Mouse (Mus musculus) heart, embryonic 13.5 days (tissue): Measurements from ENCODE around the gene Agbl4. TPM values are rescaled to one million over a fixed set of nuclear protein-coding genes. Genes with fewer than 3 reads are reported as not detected.

ENCODE experiments used
- ATAC-seq: fragments of 200-750 bp; cut with Nextera tagmentation; 2 replicates; pipeline ENCODE4 v1.8.0; 2017; ENCODE audit warnings: moderate TSS enrichment; ENCODE audit not compliant: insufficient number of reproducible peaks, low FRiP score, low TSS enrichment; ENCODE audit errors: extremely low read depth
- H3K27ac ChIP-seq: fragments of 300-500 bp; sonication (generic); replicated peaks from 2 replicates; pipeline ENCODE4 v1.5.1; 2015; ENCODE audit warnings: moderate library complexity, mild to moderate bottlenecking, inconsistent platforms
- H3K27me3 ChIP-seq: fragments of 300-500 bp; sonication (generic); replicated peaks from 2 replicates; pipeline ENCODE4 v1.6.1; 2015; ENCODE audit warnings: mild to moderate bottlenecking, inconsistent platforms
- H3K36me3 ChIP-seq: fragments of 300-500 bp; sonication (generic); 2 replicates; pipeline ENCODE4 v1.6.1; 2015; ENCODE audit warnings: mild to moderate bottlenecking, inconsistent platforms
- H3K4me1 ChIP-seq: fragments of 300-500 bp; sonication (generic); 2 replicates; pipeline ENCODE4 v1.6.1; 2015; ENCODE audit warnings: inconsistent platforms
- H3K4me2 ChIP-seq: fragments of 300-500 bp; sonication (generic); 2 replicates; pipeline ENCODE4 v1.6.1; 2015; ENCODE audit warnings: inconsistent platforms, mild to moderate bottlenecking, moderate library complexity
- H3K4me3 ChIP-seq: fragments of 300-500 bp; sonication (generic); 2 replicates; pipeline ENCODE4 v1.5.1; 2015; ENCODE audit warnings: moderate library complexity, mild to moderate bottlenecking, inconsistent platforms
- H3K9ac ChIP-seq: fragments of 300-500 bp; sonication (generic); 2 replicates; pipeline ENCODE4 v1.6.1; 2015; ENCODE audit warnings: inconsistent platforms, mild to moderate bottlenecking, moderate library complexity
- H3K9me3 ChIP-seq: fragments of 300-500 bp; sonication (generic); 2 replicates; pipeline ENCODE4 v1.6.1; 2016; ENCODE audit warnings: inconsistent platforms
- WGBS: fragments of 180-500 bp; shearing (Covaris S2); methylation state at CpG from one replicate; pipeline ENCODE4 v1.1.7; 2015; ENCODE audit warnings: mixed read lengths; 5-methylcytosine and 5-hydroxymethylcytosine counted together
- polyA plus RNA-seq: library from polyadenylated mRNA; unstranded; fragments of >200 nt; fragmentation: Nextera tagmentation; extraction: Ambion mirVana; gene quantifications from 2 replicates; pipeline ENCODE4 v1.2.1, GENCODE M21; 2015

Gene Agbl4
- polyA plus RNA-seq, 1 experiment from 2014 or later, result 0.94 TPM

DNA sequence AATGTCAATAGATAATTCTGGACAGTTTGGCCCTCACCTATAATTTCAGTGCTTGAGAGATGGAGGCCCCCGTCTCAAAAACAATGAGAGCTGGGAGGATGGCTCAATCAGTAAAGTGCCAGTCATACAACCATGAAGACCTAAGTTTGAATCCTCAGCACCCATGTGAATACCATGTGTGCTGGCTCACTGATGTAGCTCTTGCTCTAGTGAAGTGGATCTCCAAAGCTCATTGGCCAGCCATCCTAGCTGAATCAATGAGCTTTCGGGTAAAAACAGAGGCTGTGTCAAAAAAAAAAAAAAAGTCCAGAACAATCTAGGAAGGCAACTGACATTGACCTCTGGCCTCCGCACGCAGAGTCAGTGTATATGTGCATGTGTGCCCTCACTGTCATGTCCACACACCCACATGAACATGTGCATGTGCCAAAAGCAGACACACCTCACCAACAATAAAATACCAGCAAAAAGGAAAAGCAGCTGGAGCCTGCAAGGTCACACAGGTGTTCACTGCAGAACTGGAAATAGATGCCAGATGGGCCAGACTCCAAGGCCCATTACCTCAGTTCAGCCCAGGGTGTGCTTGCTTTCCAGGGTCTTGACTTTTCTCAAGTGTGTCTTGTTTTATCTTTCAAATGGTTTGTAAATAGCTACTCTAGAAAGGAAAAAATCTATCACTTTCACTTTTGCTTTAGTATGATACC, 1192.2 kb downstream of the Agbl4 start:
- Histone ChIP-seq H3K9ac (no peak overlapping the region), H3K4me1 (no peaks in the 10 kb centered on the region), H3K9me3 (no peaks in the 10 kb centered on the region), H3K36me3 (no peaks in the 10 kb centered on the region), H3K4me2 (no peak overlapping the region), H3K27ac (no peak overlapping the region), H3K27me3 (no peaks in the 10 kb centered on the region), H3K4me3 (no peak overlapping the region)
- ATAC-seq, result no peak
- WGBS, result 82% methylated on average over 4 of the region's 4 CpGs

DNA sequence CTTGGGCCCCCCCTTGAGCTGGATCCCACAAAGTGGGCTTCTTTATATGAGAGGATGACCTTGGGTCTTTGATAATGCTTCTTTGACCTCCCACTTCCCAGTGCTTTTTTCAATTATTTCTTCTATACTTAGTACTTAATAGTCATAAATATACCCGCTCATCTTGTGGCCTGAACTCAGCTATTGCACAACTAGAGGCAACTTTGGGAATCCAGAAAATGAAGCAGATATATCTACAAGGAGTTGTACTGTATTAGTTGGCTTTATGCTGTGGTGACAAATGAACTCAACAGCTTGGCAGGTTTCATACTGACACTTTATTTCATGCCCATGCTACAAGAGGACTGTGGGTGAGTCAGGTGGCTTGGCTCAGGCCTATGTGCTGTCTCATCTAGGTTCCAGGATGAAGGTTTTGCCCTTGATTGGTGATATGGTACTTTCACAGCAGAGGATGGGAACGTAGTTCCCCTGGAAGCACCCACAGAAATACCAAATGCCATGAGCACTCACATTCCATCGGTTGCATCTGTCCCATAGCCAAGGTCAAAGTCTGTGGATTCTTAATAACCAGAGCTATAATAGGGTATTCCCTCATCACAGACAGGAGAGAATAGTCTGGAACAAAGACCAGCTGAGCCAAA, 1197.3 kb downstream of the Agbl4 start:
- no peak for ATAC-seq
- no peak overlapping the region for H3K9ac ChIP-seq

DNA sequence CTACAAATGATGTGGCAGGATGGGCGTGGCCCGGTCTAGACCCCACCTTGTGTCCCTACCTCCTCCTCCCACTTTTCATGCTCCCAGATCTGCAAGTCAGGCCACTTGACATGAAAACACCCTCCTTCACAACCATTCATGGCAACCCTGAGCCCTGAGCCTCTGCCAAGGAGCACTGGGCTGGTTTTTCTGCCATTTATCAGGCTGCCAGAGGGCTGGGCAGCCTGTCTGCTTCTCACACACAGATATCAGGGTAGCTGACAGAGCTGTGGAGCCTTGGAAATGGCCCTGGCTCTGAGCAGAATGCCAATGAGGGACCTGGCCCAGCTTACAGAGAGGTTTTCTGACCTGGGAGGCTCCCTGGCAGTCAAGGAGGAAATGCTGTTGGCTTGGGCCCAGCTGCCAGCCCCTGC, 1199.8 kb downstream of the Agbl4 start:
- peak; percentile 25; the same call in 1 of the 2 replicates for ATAC-seq
- Histone ChIP-seq H3K27ac (no peak overlapping the region; the same call in 1 of the 2 replicates), H3K4me2 (no peak overlapping the region)

More for the DNA sequence above, 1197.3 kb downstream of the Agbl4 start:
- peaks cover 14% of the 10 kb centered on the region for H3K4me1 ChIP-seq
- no peak overlapping the region for H3K4me2 ChIP-seq
- no peaks in the 10 kb centered on the region for H3K36me3 ChIP-seq
- no peaks in the 10 kb centered on the region for H3K9me3 ChIP-seq
- H3K27me3 ChIP-seq, result no peaks in the 10 kb centered on the region
- no peak overlapping the region for H3K27ac ChIP-seq
- H3K4me3 ChIP-seq, result no peak overlapping the region
- 62% methylated on average over 3 of the region's 3 CpGs for WGBS

DNA sequence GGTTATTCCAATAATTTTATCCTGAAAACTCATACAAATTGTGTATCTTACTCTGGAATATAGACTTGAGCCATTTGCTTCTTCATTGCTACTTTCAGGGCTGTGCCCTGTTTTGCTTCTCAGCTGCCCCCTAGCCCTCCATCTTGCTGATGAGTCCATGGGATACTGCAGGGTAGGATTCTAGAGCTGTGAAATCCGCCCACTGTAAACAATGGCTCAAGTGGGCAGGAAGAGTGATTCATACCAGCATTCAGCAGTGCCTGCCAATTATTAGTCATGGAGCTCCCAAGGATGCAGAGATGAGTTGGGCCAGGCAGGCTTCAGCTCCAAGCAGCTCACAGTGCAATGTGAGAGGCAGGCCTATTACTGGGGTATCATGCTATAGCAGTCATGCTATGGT, 1200.5 kb downstream of the Agbl4 start:
- WGBS, result 44% methylated on average over 1 of the region's 1 CpGs
- Histone ChIP-seq H3K27me3 (no peaks in the 10 kb centered on the region), H3K36me3 (no peaks in the 10 kb centered on the region), H3K4me1 (peaks cover 28% of the 10 kb centered on the region), H3K9me3 (no peaks in the 10 kb centered on the region), H3K27ac (no peak overlapping the region), H3K9ac (no peak overlapping the region), H3K4me2 (no peak overlapping the region), H3K4me3 (no peak overlapping the region)
- ATAC-seq, result no peak

More for the DNA sequence above, 1199.8 kb downstream of the Agbl4 start:
- Histone ChIP-seq H3K4me3 (no peak overlapping the region), H3K36me3 (no peaks in the 10 kb centered on the region), H3K9me3 (no peaks in the 10 kb centered on the region), H3K4me1 (peaks cover 28% of the 10 kb centered on the region), H3K27me3 (no peaks in the 10 kb centered on the region), H3K9ac (no peak overlapping the region)
- WGBS, result 83% methylated on average over 2 of the region's 2 CpGs

DNA sequence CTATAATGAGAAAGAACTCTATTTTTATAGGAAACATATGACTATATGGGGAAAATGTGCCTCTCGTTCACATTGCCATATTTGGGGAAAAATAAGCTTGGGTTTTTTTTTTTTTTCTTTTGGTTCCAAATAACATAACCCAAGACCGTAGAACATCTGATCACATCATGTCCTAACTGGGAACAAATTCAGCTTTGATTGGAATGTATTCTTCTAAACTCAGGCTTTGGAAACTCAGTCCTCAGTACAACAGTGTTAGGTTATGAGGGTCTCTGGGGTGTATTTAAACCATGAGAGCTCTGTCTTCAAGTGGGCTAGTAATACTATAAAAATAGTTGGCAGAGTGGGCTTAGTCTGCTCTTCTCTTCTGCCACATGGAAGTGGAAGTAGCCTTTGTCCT, 1205.7 kb downstream of the Agbl4 start:
- Histone ChIP-seq H3K9me3 (no peaks in the 10 kb centered on the region), H3K9ac (no peak overlapping the region), H3K4me1 (peaks cover 27% of the 10 kb centered on the region), H3K36me3 (no peaks in the 10 kb centered on the region), H3K27ac (no peak overlapping the region), H3K4me3 (no peak overlapping the region), H3K4me2 (no peak overlapping the region), H3K27me3 (no peaks in the 10 kb centered on the region)
- ATAC-seq, result no peak
- WGBS, result 78% methylated on average over 2 of the region's 2 CpGs

DNA sequence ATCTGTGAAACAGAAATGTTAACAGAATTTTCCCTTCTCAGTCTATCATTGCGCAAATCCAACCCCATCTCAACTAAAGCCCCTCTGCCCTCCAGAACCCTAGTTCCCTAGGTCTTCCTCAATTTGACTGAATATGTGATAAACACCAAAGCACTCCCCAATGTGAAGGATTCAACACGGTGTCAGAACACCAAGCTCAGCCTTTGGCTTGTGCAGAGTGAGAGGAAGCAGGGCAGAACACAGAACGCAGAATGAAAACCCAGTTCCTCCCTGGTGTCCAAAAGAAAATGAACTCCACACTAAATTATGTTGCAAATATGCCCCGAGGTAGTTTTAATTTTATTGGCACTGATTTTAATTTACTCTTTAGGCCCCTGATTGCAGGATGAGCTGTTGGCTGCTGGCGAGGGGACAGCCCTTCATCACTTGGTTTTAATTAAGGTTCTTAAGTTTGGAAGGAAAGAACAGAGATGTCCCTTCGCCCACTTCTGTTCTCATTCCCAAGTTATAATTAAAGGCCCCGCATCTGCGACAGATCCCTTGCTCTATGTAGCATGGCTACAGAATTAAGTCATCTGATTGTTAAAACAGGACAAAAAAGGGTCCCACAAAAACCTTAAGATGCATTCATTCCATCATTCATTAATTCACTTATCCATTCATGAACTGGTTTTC, 1210.5 kb downstream of the Agbl4 start:
- H3K9me3 ChIP-seq, result no peaks in the 10 kb centered on the region
- no peak overlapping the region for H3K4me2 ChIP-seq
- 82% methylated on average over 8 of the region's 8 CpGs for WGBS
- no peak overlapping the region for H3K9ac ChIP-seq
- no peak overlapping the region for H3K27ac ChIP-seq
- no peaks in the 10 kb centered on the region for H3K27me3 ChIP-seq
- H3K4me1 ChIP-seq, result peaks cover 12% of the 10 kb centered on the region
- no peak overlapping the region for H3K4me3 ChIP-seq
- no peak for ATAC-seq
- H3K36me3 ChIP-seq, result no peaks in the 10 kb centered on the region

DNA sequence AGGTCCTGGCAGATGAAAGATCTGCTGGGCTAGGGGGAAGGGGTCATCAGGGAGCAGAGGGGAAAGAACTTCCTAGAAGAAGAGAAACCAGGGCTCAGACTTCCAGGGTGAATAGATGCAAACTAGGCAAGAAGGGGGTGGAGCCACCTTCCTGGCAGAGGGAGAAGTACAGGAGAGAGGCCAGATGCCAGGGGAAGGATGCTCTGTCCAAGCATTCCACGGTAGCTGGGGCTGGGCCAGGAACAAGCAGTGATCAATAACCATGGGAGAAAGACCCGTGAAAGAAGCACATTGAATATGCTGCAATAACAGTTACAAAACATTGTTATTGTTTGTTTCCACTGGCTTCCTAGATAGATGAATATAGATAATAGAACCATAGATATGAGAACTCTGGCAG, 1224.4 kb downstream of the Agbl4 start:
- no peak overlapping the region for H3K4me2 ChIP-seq
- no peaks in the 10 kb centered on the region for H3K36me3 ChIP-seq
- ATAC-seq, result no peak
- no peaks in the 10 kb centered on the region; the same call in 1 of the 2 replicates for H3K27me3 ChIP-seq
- WGBS, result 48% methylated on average over 2 of the region's 2 CpGs
- H3K9me3 ChIP-seq, result no peaks in the 10 kb centered on the region
- H3K4me1 ChIP-seq, result no peaks in the 10 kb centered on the region
- H3K9ac ChIP-seq, result no peak overlapping the region
- H3K27ac ChIP-seq, result no peak overlapping the region
- no peak overlapping the region for H3K4me3 ChIP-seq

DNA sequence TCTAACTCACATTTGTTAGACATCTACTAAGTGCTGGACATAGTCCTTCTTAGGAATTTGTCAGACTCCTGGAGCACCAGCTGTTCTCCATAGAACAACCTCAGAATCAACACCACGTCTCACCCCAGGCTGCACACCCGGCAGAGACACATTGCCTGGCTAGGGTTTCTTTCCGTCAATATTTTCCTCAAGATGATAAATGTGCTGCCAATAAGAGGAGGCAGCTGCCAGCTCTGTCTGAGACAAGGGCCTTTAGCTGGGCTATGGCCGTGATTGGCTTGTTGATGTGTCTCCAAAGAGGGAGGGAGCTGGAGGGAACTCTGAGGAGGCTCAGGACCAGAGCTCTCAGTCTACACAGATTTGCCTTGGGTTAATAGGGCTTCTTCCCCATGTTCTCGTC, 1227.5 kb downstream of the Agbl4 start:
- Histone ChIP-seq H3K36me3 (no peaks in the 10 kb centered on the region), H3K27me3 (no peaks in the 10 kb centered on the region; the same call in 1 of the 2 replicates), H3K4me1 (no peaks in the 10 kb centered on the region), H3K4me2 (no peak overlapping the region), H3K4me3 (no peak overlapping the region), H3K9ac (no peak overlapping the region), H3K9me3 (no peaks in the 10 kb centered on the region), H3K27ac (no peak overlapping the region)
- ATAC-seq, result no peak
- WGBS, result 44% methylated on average over 5 of the region's 5 CpGs

DNA sequence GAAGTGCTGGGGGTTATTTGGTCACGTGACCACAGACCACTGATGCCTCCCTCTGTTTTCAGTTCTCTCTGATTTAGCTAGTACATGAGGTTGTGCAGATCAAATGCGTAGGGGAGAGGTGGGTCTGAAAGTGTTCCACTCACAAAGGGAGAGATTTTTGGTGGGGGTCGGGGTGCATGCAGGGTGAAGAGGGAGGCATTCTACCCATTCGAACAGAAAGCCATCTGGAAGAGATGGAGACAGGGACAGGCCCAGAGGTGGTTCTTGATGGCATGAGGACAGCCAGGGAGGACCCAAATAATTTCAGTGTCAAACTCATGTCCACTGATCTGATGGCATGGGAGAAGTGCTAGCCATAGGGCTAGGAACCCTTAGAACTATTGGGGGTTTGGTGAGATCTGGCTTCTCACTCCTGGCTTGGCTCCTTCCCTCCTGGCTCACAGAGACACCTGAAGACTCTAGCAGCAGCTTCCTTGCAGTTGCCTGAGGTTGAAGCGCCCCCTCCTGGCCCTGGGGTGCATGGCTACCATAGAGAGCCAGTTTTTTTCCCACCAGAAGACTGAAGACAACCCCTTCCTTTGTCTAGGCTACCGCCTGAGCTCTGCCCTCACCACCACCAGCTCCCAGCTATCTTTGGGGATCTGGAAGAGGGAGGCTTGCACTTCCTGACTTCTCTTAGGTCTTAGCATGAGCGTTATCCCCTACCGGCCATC, 1228.8 kb downstream of the Agbl4 start:
- WGBS, result 31% methylated on average over 8 of the region's 8 CpGs
- no peaks in the 10 kb centered on the region for H3K9me3 ChIP-seq

DNA sequence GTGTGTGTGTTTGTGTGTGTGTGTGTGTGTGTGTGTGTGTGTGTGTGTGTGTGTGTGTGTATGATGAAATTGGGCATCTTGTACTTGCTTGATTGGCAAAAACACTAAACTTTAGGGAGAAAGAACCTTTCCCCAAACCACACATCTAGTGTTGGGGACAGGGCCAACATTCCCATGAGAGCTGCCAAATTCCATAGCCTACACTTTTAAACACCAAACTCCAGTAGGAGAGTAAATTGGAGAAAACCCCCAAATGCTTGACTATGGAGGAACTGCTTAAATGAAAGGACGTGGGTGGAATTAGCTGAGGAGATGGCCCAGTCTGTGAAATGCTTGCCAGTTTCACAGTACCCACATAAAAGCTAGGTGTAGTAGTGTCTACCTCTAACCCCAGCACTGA, 1235.2 kb downstream of the Agbl4 start:
- Histone ChIP-seq H3K36me3 (no peaks in the 10 kb centered on the region), H3K4me2 (no peak overlapping the region), H3K27ac (no peak overlapping the region), H3K27me3 (no peaks in the 10 kb centered on the region), H3K4me3 (no peak overlapping the region), H3K9me3 (no peaks in the 10 kb centered on the region), H3K4me1 (no peaks in the 10 kb centered on the region), H3K9ac (no peak overlapping the region)
- ATAC-seq, result no peak
- WGBS, result 81% methylated on average over 1 of the region's 1 CpGs

More for the DNA sequence above, 1228.8 kb downstream of the Agbl4 start:
- H3K36me3 ChIP-seq, result no peaks in the 10 kb centered on the region
- H3K4me2 ChIP-seq, result no peak overlapping the region
- no peak overlapping the region for H3K4me3 ChIP-seq
- no peak for ATAC-seq
- H3K9ac ChIP-seq, result no peak overlapping the region
- no peak overlapping the region for H3K27ac ChIP-seq
- no peaks in the 10 kb centered on the region; the same call in 1 of the 2 replicates for H3K27me3 ChIP-seq
- H3K4me1 ChIP-seq, result no peaks in the 10 kb centered on the region

DNA sequence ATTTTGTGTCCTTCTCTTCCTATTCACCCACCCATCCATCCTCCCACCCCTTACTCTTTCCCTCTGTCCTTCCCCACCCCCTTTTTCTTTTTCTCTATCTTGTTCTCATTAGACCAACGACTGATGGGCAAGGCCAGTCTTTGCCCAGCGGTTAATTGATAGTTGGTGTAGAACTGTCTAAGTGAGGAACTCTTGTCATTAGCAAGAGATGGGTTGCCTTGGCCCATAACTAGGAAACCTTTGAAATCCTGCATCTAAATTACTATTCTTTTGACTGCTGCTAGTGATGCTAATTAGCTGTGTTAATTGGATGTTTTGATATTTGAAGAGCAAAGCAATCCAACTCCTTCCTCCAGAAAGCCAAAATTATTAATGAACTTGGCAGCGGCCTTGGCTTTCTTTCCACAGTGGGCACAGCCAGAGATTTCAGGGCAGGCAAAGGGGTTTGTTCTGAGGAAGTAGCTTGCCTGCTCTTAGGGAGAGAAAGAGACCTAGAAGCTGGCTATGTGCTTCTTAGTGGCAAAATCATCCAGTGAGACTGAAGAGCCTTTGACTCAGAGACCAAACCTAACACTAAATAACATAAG, 1238.2 kb downstream of the Agbl4 start:
- Histone ChIP-seq H3K4me1 (no peaks in the 10 kb centered on the region), H3K36me3 (no peaks in the 10 kb centered on the region), H3K4me3 (no peak overlapping the region), H3K27me3 (no peaks in the 10 kb centered on the region), H3K9me3 (no peaks in the 10 kb centered on the region), H3K27ac (no peak overlapping the region), H3K9ac (no peak overlapping the region), H3K4me2 (no peak overlapping the region)
- WGBS, result 76% methylated on average over 3 of the region's 3 CpGs
- no peak for ATAC-seq
